Mouse (Mus musculus): ENCODE measurements around the gene Prr14. TPM values are rescaled to one million over a fixed set of nuclear protein-coding genes. Genes with fewer than 3 reads are reported as not detected.
"Not testable (repeated sequence)": the region's sequence is repeated elsewhere in the genome, so short reads cannot be mapped to it uniquely, and the experiment has no call there.

The Prr14 gene
- polyA plus RNA-seq, 1 experiment from 2014 or later, result 42.2 TPM

GRCm38 (mm10) chr7:127476336-127476735, 16.9 kb downstream of the Prr14 start:
- H3K9me3 ChIP-seq, result no peaks in the 10 kb centered on the region
- H3K27me3 ChIP-seq (ENCODE audit: insufficient read depth, poor library complexity, severe bottlenecking), result no peaks in the 10 kb centered on the region
- H3K4me3 ChIP-seq, result no peak overlapping the region
- H3K27ac ChIP-seq, result no peak overlapping the region
- WGBS, result 94% methylated on average over 11 of the region's 11 CpGs
- peaks cover 46% of the 10 kb centered on the region for H3K36me3 ChIP-seq
- peaks cover 32% of the 10 kb centered on the region for H3K4me1 ChIP-seq
- DNase-seq (ENCODE audit: low spot score), result no peak

GRCm38 (mm10) chr7:127476855-127477254, 17.4 kb downstream of the Prr14 start:
- no peaks in the 10 kb centered on the region for H3K27me3 ChIP-seq (ENCODE audit: insufficient read depth, poor library complexity, severe bottlenecking)
- H3K4me3 ChIP-seq, result peak overlapping the region; percentile 100
- 72% methylated on average over 4 of the region's 4 CpGs for WGBS
- peaks cover 32% of the 10 kb centered on the region for H3K4me1 ChIP-seq
- H3K27ac ChIP-seq, result peak overlapping the region; percentile 95; the same call in 1 of the 2 replicates
- H3K36me3 ChIP-seq, result peaks cover 51% of the 10 kb centered on the region
- no peaks in the 10 kb centered on the region for H3K9me3 ChIP-seq
- DNase-seq (ENCODE audit: low spot score), result no peak

GRCm38 (mm10) chr7:127477687-127478634, 18.6 kb downstream of the Prr14 start:
- Histone ChIP-seq H3K4me1 (peaks cover 24% of the 10 kb centered on the region), H3K9me3 (no peaks in the 10 kb centered on the region), H3K27ac (peak overlapping the region; percentile 95), H3K4me3 (peak overlapping the region; percentile 100), H3K27me3 (ENCODE audit: insufficient read depth, poor library complexity, severe bottlenecking) (no peaks in the 10 kb centered on the region), H3K36me3 (peaks cover 61% of the 10 kb centered on the region)
- DNase-seq (ENCODE audit: low spot score), result peak; percentile 100
- WGBS, result under 1% methylated on average over 50 of the region's 50 CpGs

GRCm38 (mm10) chr7:127478635-127479317, 19.4 kb downstream of the Prr14 start, which contains the start of gene Fbrs:
Gene Fbrs, plus strand, starts transcription at chr7:127479199.
- H3K36me3 ChIP-seq, result peaks cover 63% of the 10 kb centered on the region
- H3K9me3 ChIP-seq, result no peaks in the 10 kb centered on the region
- no peaks in the 10 kb centered on the region for H3K27me3 ChIP-seq (ENCODE audit: insufficient read depth, poor library complexity, severe bottlenecking)
- DNase-seq (ENCODE audit: low spot score), result peak; percentile 98
- H3K27ac ChIP-seq, result peak within 1 kb of the TSS; percentile 95
- under 1% methylated on average over 61 of the region's 62 CpGs for WGBS
- peak within 1 kb of the TSS; percentile 100 for H3K4me3 ChIP-seq
- H3K4me1 ChIP-seq, result peaks cover 24% of the 10 kb centered on the region

GRCm38 (mm10) chr7:127479318-127480225, 20.2 kb downstream of the Prr14 start:
- peaks cover 24% of the 10 kb centered on the region for H3K4me1 ChIP-seq
- peak overlapping the region; percentile 95 for H3K27ac ChIP-seq
- no peaks in the 10 kb centered on the region for H3K9me3 ChIP-seq
- H3K4me3 ChIP-seq, result peak overlapping the region; percentile 100
- H3K36me3 ChIP-seq, result peaks cover 63% of the 10 kb centered on the region
- 6% methylated on average over 47 of the region's 48 CpGs for WGBS
- H3K27me3 ChIP-seq (ENCODE audit: insufficient read depth, poor library complexity, severe bottlenecking), result no peaks in the 10 kb centered on the region
- peak; percentile 74 for DNase-seq (ENCODE audit: low spot score)

- Histone ChIP-seq H3K4me1 (peaks cover 24% of the 10 kb centered on the region), H3K27ac (no peak overlapping the region), H3K27me3 (ENCODE audit: insufficient read depth, poor library complexity, severe bottlenecking) (no peaks in the 10 kb centered on the region), H3K4me3 (peak overlapping the region; percentile 100), H3K36me3 (peaks cover 63% of the 10 kb centered on the region), H3K9me3 (no peaks in the 10 kb centered on the region)
- WGBS, result 66% methylated on average over 2 of the region's 2 CpGs
- DNase-seq (ENCODE audit: low spot score), result no peak
Measured at GRCm38 (mm10) chr7:127480321-127480720, 20.9 kb downstream of the Prr14 start.

GRCm38 (mm10) chr7:127485416-127485815, 26.0 kb downstream of the Prr14 start:
- WGBS, result 82% methylated on average over 5 of the region's 5 CpGs
- H3K36me3 ChIP-seq, result peaks cover 95% of the 10 kb centered on the region
- DNase-seq (ENCODE audit: low spot score), result no peak
- H3K4me1 ChIP-seq, result peaks cover 6% of the 10 kb centered on the region
- H3K9me3 ChIP-seq, result no peaks in the 10 kb centered on the region
- no peak overlapping the region for H3K4me3 ChIP-seq
- H3K27me3 ChIP-seq (ENCODE audit: insufficient read depth, poor library complexity, severe bottlenecking), result no peaks in the 10 kb centered on the region
- no peak overlapping the region for H3K27ac ChIP-seq

- H3K36me3 ChIP-seq, result peaks cover 93% of the 10 kb centered on the region
- H3K27me3 ChIP-seq (ENCODE audit: insufficient read depth, poor library complexity, severe bottlenecking); H3K4me3 ChIP-seq; H3K9me3 ChIP-seq; H3K4me1 ChIP-seq; DNase-seq (ENCODE audit: low spot score); H3K27ac ChIP-seq: not testable (repeated sequence)
- 83% methylated on average over 5 of the region's 5 CpGs for WGBS
Measured at GRCm38 (mm10) chr7:127488364-127488763, 29.0 kb downstream of the Prr14 start.

- H3K4me1 ChIP-seq, result 0 out of 2 replicates have a peak, but pooled peaks cover 8% of the 10 kb centered on the region
- no peaks in the 10 kb centered on the region for H3K27me3 ChIP-seq (ENCODE audit: insufficient read depth, poor library complexity, severe bottlenecking)
- WGBS, result 86% methylated on average over 7 of the region's 7 CpGs
- DNase-seq (ENCODE audit: low spot score), result no peak
- H3K36me3 ChIP-seq, result peaks cover 77% of the 10 kb centered on the region
- H3K27ac ChIP-seq, result no peak overlapping the region
- no peak overlapping the region for H3K4me3 ChIP-seq
- H3K9me3 ChIP-seq, result no peaks in the 10 kb centered on the region
Measured at GRCm38 (mm10) chr7:127489982-127490381, 30.6 kb downstream of the Prr14 start.

- Histone ChIP-seq H3K4me1 (0 out of 2 replicates have a peak, but pooled peaks cover 8% of the 10 kb centered on the region), H3K27ac (no peak overlapping the region), H3K4me3 (no peak overlapping the region), H3K36me3 (peaks cover 59% of the 10 kb centered on the region), H3K27me3 (ENCODE audit: insufficient read depth, poor library complexity, severe bottlenecking) (no peaks in the 10 kb centered on the region), H3K9me3 (no peaks in the 10 kb centered on the region)
- DNase-seq (ENCODE audit: low spot score), result no peak
- WGBS, result 79% methylated on average over 3 of the region's 3 CpGs
Measured at GRCm38 (mm10) chr7:127491846-127492245, 32.4 kb downstream of the Prr14 start.

- no peak for DNase-seq (ENCODE audit: low spot score)
- Histone ChIP-seq H3K27me3 (ENCODE audit: insufficient read depth, poor library complexity, severe bottlenecking) (no peaks in the 10 kb centered on the region), H3K36me3 (peaks cover 32% of the 10 kb centered on the region), H3K4me1 (0 out of 2 replicates have a peak, but pooled peaks cover 8% of the 10 kb centered on the region), H3K4me3 (no peak overlapping the region), H3K9me3 (no peaks in the 10 kb centered on the region), H3K27ac (no peak overlapping the region)
Measured at GRCm38 (mm10) chr7:127494648-127495047, 35.2 kb downstream of the Prr14 start.

- no peak overlapping the region for H3K4me3 ChIP-seq
- no peaks in the 10 kb centered on the region for H3K9me3 ChIP-seq
- H3K27ac ChIP-seq, result no peak overlapping the region
- 0 out of 2 replicates have a peak, but pooled peaks cover 8% of the 10 kb centered on the region for H3K4me1 ChIP-seq
- 86% methylated on average over 2 of the region's 2 CpGs for WGBS
- no peaks in the 10 kb centered on the region for H3K27me3 ChIP-seq (ENCODE audit: insufficient read depth, poor library complexity, severe bottlenecking)
- no peak for DNase-seq (ENCODE audit: low spot score)
- peaks cover 5% of the 10 kb centered on the region for H3K36me3 ChIP-seq
Measured at GRCm38 (mm10) chr7:127497382-127497781, 38.0 kb downstream of the Prr14 start.
